In the genomic region with DNA sequence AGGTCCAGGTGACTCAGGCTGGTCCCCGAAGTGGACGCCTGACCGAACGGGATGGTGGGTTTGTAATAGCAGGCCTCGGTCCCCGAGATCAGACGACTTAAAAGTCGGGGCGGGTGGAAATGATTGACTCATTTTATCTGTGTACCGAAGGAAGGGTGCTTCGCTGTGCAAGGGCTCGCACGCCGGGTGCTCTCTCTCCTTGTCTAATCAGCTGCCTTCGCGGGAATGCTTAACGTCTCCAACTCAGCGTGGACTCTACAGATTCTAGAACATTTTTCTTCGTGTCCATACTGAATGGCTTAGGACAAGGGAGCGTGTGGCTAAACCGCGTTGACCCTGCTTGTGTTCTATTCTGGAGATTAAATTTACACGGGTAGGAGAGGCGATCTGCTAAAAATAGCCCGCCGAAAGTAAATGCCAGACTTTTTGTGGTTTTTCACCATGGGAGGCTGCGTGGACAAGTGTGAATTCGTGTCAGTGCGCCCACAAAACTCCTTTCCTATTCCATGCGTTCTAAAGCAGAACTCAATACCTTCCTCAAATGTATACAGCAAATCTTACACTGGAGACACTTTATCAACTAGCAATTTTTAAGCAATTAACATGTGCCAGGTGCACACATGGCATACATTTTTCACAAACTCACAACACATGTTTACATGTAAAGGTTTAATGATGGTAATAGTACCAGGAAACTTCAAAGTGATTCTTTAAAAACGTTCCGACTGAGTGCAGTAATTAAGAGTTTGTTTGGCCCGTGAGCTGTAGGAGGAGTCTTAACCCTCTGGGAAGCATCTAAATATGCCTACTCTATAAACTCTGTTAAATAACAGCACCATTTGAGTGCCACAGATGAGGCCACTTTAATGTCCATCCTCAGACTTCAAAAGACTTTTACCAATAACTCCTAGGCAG, we compare ENCODE assay signal across 8 mouse cellular contexts. TPM values are rescaled to one million over a fixed set of nuclear protein-coding genes. Genes with fewer than 3 reads are reported as not detected.
DNase-seq lines count a peak whose midpoint lies in the region; ATAC-seq and TF ChIP-seq lines count a peak whose summit lies in the region.

No protein-coding gene starts in this region.

- no peaks in the 10 kb centered on the region for H3K36me3 ChIP-seq in kidney, embryonic 15.5 days
- no peaks in the 10 kb centered on the region for H3K36me3 ChIP-seq in limb, embryonic 11.5 days (ENCODE audit: control insufficient read depth, insufficient read depth, low read length)

- WGBS in kidney, embryonic 15.5 days, result 2% methylated on average over 33 of the region's 33 CpGs
- 2% methylated on average over 33 of the region's 33 CpGs for WGBS in limb, embryonic 11.5 days
- WGBS in olfactory bulb, adult 2 months, result 4% methylated on average over 33 of the region's 33 CpGs

- DNase-seq in kidney, postnatal 14 days, result no peak
- DNase-seq in Muller cell, postnatal 12 days (ENCODE audit: inconsistent ontology term), result peak; percentile 10
- peak; percentile 23 to 38 for DNase-seq in frontal cortex, postnatal 25 days (ENCODE audit: low spot score in 2 of 2)
- DNase-seq in limb, embryonic 11.5 days (ENCODE audit: low spot score), result no peak
- no peak for DNase-seq in urinary bladder, postnatal 36 days (ENCODE audit: low spot score in 2 of 2)
- DNase-seq in cerebellum, postnatal 4 days (ENCODE audit: low spot score in 2 of 2), result no peak

- peak overlapping the region; percentile 67 for H3K4me3 ChIP-seq in kidney, embryonic 15.5 days (replicated peaks)
- H3K4me3 ChIP-seq in limb, embryonic 11.5 days (ENCODE audit: low read depth, low read length), result peak overlapping the region; percentile 56
- H3K4me3 ChIP-seq in olfactory bulb, adult 2 months (ENCODE audit: insufficient read depth, low read depth, low read length), result peak overlapping the region; percentile 61

- peak overlapping the region; percentile 90 for H3K27ac ChIP-seq in kidney, embryonic 15.5 days
- H3K27ac ChIP-seq in limb, embryonic 11.5 days (replicated peaks; ENCODE audit: low read depth, low read length), result peak overlapping the region; percentile 73
- H3K27ac ChIP-seq in olfactory bulb, adult 2 months (ENCODE audit: insufficient read depth, low read depth, low read length), result no peak overlapping the region

- TF ChIP-seq CTCF in olfactory bulb, adult 2 months (IDR thresholded peaks at IDR 0.05; ENCODE audit: insufficient read depth, low read depth, low read length), result no peak

- H3K9ac ChIP-seq in kidney, embryonic 15.5 days, result peak overlapping the region; percentile 74
- H3K9ac ChIP-seq in limb, embryonic 11.5 days (ENCODE audit: low read length), result peak overlapping the region; percentile 57

- no peak; the same call in 1 of the 2 replicates for ATAC-seq in kidney, embryonic 15.5 days (replicated peaks; ENCODE audit: low FRiP score)
- peak; percentile 32 for ATAC-seq in limb, embryonic 11.5 days (ENCODE audit: insufficient number of reproducible peaks, low FRiP score, low TSS enrichment, low read depth)

- TF ChIP-seq POLR2A in olfactory bulb, adult 2 months (IDR thresholded peaks at IDR 0.05; ENCODE audit: insufficient read depth, low read depth, low read length), result no peak

- H3K27me3 ChIP-seq in kidney, embryonic 15.5 days, result no peaks in the 10 kb centered on the region
- no peaks in the 10 kb centered on the region for H3K27me3 ChIP-seq in limb, embryonic 11.5 days (ENCODE audit: control insufficient read depth, insufficient read depth, low read length)

- H3K9me3 ChIP-seq in kidney, embryonic 15.5 days (replicated peaks), result no peaks in the 10 kb centered on the region
- H3K9me3 ChIP-seq in limb, embryonic 11.5 days (ENCODE audit: control insufficient read depth, low read length), result no peaks in the 10 kb centered on the region

- peaks cover 47% of the 10 kb centered on the region for H3K4me1 ChIP-seq in kidney, embryonic 15.5 days
- H3K4me1 ChIP-seq in limb, embryonic 11.5 days (ENCODE audit: control insufficient read depth, insufficient read depth, low read length), result peaks cover 22% of the 10 kb centered on the region
- H3K4me1 ChIP-seq in olfactory bulb, adult 2 months (ENCODE audit: control insufficient read depth, insufficient read depth, low read length), result peaks cover 9% of the 10 kb centered on the region

- H3K4me2 ChIP-seq in kidney, embryonic 15.5 days, result peak overlapping the region; percentile 75
- peak overlapping the region; percentile 65 for H3K4me2 ChIP-seq in limb, embryonic 11.5 days (ENCODE audit: low read depth, severe bottlenecking)

RNA-seq across cellular contexts. Expression of a gene that starts 0.7 kb away (rescaled TPM):
- polyA plus RNA-seq in kidney, embryonic 15.5 days (2015; fragmentation: Nextera tagmentation; extraction: Ambion mirVana), result 31.1 and 34.1 TPM in 2 replicates
- polyA plus RNA-seq in limb, embryonic 11.5 days (2014; fragmentation: Nextera tagmentation; extraction: Ambion mirVana), result 35.9 and 37.4 TPM in 2 replicates
- polyA plus RNA-seq in olfactory bulb, adult 2 months (2012; ENCODE audit: insufficient read depth, insufficient read length, low replicate concordance, missing spikeins), result not detected in 2 replicates

RNA-seq across cellular contexts. Expression of a gene that starts 30.7 kb away (rescaled TPM):
- polyA plus RNA-seq in kidney, embryonic 15.5 days (2015; fragmentation: Nextera tagmentation; extraction: Ambion mirVana), result 19.6 and 21.1 TPM in 2 replicates
- 22.2 and 25.1 TPM in 2 replicates for polyA plus RNA-seq in limb, embryonic 11.5 days (2014; fragmentation: Nextera tagmentation; extraction: Ambion mirVana)
- not detected in 2 replicates for polyA plus RNA-seq in olfactory bulb, adult 2 months (2012; ENCODE audit: insufficient read depth, insufficient read length, low replicate concordance, missing spikeins)

Comparison
In these comparisons a context has a peak if more than half of its experiments do, and no peak if none do; other contexts are left out.
1. DNase-seq: peak in Muller cell, postnatal 12 days (single experiment) and frontal cortex, postnatal 25 days (2 of 2); none in kidney, postnatal 14 days (single experiment), limb, embryonic 11.5 days (single experiment), urinary bladder, postnatal 36 days (0 of 2) and cerebellum, postnatal 4 days (0 of 2).
2. Peak in every context shown above with its lines, with median percentiles within 50 percentile points of each other: H3K4me3 ChIP-seq.